Mouse (Mus musculus) mature B cell (primary cell): ENCODE data around the gene Dnmt3a.

Experiments
- in situ Hi-C: fragments of 300-500 bp; cut with MboI; formaldehyde crosslinking; loops from 2 replicates; pipeline ENCODE4 v1.14.3; 2019

Dnmt3a gene

GRCm38 (mm10) chr12:3787041-3787440, 18.8 kb upstream of the Dnmt3a start:
- in situ Hi-C loops, result no loop called here

DNA sequence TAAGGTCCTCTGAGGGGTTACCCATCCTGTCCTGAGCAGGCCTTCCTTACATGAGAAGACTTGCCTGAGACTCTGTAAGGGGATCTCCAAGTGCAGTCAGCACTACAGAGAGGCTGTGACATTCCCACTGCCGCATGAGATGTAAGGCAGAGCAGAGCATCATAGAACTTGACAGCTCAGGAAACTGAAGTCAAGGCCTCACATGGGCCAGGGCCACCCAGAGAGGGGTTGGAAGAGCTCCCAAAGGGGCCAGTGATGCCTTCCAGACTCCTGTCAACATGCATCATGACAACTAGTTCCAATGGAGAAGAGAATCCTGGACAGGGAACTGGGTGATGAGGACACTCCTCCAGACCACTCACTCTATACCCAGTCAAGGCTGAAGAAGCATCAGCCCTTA, 18.3 kb upstream of the Dnmt3a start:
- in situ Hi-C loops, result no loop called here

DNA sequence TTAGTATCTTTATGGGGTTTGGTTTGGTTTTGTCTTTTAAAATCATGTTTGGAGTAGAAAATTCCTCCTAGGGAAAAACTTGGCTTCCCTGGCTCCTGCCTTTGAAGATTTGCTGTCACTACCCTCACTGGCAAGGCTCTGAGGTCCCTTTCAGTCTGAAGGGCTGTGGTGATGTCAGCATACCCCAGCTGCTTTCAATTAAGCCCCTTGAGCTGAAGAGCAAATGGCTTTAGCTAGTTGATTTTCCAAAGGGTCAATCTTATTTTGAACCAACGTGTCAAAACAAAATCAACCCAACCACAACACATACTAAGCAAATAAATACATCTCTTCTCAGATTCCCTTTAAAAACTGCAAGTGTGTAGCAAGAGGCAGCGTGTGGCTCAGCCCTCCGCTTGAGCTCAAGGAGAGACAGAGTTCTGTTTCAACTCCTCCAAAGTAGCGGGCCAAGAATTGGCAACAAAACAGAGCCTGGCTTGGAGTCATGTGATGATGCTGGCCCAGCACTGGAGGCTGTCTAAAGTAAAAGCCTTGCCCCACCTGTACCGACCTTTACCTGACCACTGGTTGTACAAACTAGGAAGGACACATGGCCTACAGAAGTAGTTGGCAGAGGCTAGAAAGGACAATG, 17.3 kb upstream of the Dnmt3a start:
- in situ Hi-C loops, result no loop called here

DNA sequence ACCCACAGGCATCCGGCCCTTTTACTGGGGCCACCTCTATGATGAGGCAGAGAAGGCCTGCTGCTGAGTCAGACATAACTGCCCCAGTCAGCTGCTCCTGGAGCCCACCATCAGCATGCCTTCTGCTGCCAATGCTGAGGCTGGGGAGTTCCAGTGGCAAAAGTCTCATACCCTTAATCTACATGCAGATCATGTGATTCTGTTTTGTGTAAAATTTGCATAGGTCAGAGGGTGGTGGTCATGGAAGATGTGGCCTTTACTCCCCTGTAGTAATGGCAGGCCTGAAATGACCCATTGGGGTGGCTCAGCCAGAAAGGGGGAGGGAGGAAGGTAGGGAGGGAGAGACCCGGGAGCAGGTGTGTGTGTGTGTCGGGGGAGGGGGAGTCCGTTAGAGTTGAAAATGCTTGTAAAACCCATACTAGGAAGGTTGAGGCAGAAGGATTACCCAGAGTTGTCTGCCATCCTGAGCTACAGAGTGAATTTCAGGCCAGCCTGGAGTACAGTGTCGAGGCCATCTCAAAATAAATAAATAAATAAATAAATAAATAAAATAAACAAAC, 16.1 kb upstream of the Dnmt3a start:
- in situ Hi-C loops, result no loop called here

GRCm38 (mm10) chr12:3791257-3791656, 14.6 kb upstream of the Dnmt3a start:
- in situ Hi-C loops, result no loop called here

DNA sequence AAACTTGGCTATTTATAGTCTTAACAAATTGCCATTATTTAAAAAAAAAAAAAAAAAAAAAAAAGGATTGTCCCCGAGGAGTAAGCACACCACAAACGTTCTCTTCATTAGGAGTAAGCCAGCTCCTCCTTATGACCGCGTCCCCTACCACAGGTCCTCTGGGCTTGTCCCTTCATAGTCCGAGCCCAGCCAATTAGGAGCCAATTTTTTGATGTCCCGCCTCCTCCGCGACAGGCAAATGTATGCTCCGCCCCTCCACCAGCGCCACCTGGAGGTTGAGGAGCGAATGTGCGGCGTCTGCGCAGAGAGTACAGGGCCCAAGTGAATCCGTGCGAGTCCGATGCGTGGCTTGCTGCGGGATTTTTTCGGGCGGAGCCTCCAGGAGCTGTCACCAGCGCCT, 14.1 kb upstream of the Dnmt3a start:
- in situ Hi-C loops, result no loop called here

DNA sequence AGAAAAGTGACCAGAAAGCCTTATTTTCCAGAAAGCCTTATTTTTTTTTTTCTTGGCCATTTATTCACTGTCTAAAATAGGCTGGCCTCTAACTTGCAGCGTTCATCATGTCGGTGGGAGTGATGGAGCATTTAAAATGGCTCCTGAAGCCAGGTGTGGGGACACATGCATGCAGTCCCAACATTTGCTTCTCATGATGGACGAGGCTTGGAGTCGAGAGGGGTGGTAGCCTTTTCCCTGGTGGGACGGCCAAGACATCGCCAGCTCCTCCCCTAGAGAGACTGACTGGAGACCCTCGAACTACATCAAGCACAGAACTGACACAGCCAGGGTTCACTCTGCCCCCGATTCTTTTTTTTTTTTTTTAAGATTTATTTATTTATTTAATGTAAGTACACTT, 13.6 kb upstream of the Dnmt3a start:
- in situ Hi-C loops, result no loop called here

DNA sequence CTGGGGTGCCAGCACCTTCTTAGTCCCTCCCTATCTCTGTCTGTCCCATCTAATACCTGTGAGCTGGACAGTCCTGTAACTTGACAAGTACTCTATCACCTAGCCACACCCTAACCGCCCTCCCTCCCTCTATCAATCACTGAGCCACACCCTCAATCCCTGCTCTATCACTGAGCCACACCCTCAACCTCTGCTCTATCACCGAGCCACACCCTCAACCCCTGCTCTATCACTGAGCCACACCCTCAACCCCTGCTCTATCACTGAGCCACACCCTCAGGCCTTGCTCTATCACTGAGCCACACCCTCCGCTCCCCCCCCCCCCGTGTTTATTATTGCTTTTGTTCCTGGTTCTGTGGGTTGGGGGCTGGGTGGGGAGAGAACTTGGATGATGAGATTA, 10.2 kb upstream of the Dnmt3a start:
- in situ Hi-C loops, result no loop called here

DNA sequence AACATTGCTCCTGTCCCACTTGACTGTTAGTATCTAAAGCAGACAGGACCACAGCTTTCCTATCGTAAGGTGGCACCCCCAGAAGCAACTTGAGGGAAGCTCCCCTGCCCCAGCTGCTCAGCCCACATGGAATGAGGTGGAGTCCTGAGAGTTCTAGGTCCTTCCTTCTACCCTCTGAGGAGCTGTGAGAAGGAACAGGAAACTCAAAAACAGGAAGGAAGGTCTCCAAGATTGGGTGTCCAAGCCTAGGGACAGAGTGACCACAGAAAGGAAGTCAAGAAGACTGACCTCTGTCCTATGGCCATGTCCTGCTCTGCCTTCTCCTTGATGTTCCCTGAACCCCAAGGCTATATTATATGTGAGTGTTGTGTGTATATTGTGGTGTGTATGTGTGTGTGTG, 6.3 kb upstream of the Dnmt3a start:
- in situ Hi-C loops, result no loop called here

- in situ Hi-C loops, result no loop called here
Observed at GRCm38 (mm10) chr12:3806271-3806684, 471 bp downstream of the Dnmt3a start.

GRCm38 (mm10) chr12:3806703-3807547, 1.1 kb downstream of the Dnmt3a start:
- in situ Hi-C loops, result no loop called here

- in situ Hi-C loops, result no loop called here
Observed at GRCm38 (mm10) chr12:3807548-3808395, 2.0 kb downstream of the Dnmt3a start.

- in situ Hi-C loops, result no loop called here
Observed at GRCm38 (mm10) chr12:3808396-3808981, 2.7 kb downstream of the Dnmt3a start.

- in situ Hi-C loops, result no loop called here
Observed at GRCm38 (mm10) chr12:3809520-3810180, 3.8 kb downstream of the Dnmt3a start.

DNA sequence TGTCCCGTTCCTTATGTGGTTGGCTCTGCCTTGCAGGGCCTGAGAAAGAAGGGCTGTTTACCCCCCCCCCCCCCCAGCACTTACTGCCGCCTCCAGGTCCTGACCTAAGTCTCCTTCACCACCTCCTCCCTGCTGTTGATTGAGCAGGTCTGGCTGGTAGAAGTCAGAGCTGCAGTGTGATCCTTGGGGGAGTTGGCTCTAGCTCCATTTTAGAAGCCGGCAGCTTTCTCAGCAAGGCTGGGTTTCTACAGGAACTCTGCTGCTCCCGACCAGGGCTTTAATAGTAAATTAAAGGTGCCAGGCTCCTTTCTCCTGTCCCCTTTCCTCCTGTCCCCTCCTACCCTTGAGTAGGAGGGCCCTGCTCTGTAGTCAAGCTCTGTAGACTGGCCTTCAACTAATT, 4.6 kb downstream of the Dnmt3a start:
- in situ Hi-C loops, result no loop called here

DNA sequence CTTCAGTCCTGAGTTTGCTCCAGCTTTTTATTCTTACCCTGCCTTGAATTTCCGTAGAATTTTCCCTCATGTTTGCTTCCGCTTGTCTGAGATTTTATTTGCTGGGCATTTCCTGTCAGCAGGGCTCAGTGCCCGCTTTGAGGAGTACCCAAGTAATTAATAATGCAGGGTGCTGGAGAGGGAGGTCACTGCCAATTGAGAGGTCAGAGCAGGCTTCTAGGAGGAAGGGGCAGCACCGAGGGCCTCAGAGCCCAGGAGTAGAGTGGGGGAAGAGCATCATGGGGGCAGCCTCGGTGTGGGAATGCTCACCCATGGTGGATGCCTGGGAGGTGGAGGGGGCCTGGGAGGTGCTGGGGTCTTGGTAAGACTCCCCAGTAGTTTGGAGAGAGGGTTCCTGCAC, 5.8 kb downstream of the Dnmt3a start:
- in situ Hi-C loops, result no loop called here

- in situ Hi-C loops, result no loop called here
Observed at GRCm38 (mm10) chr12:3812251-3812650, 6.4 kb downstream of the Dnmt3a start.

DNA sequence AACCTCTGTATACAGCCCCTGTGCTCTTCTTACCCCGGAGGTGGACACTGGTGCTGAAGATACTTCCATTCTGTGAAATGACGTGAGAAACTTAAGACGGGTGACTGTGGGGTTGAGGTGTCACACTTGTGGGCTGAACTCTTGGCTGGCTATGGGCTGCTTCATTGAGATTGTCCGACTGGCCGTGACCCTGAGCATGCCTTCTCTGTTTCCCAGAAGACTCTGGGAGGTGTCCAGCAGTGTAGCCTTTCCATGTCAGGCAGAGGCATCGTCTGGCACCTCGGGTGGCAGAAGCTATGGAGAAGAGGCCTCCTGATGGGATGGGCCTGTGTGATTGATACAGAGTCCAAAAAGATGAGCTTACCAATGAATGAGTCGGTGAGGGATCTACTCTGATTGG, 7.3 kb downstream of the Dnmt3a start:
- in situ Hi-C loops, result no loop called here

DNA sequence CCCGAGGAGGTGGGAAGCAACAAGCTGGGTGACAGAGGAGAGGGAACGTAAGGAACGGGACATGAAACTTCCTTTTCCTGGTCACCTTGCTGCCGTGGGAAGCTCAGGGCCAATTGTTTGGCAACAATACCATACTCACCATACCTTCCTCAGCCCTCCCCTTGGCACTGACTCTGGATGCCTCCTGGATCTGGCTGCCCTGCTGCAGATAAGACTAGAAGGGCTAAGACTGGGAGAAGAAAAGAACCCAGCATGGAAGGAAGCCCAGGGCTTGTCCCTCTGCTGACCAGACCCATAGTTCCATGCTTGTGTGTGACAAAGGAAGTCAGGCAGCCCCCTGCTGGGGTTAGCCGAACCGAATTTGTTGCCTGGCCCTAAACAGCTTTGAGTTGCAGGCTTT, 9.6 kb downstream of the Dnmt3a start:
- in situ Hi-C loops, result no loop called here

DNA sequence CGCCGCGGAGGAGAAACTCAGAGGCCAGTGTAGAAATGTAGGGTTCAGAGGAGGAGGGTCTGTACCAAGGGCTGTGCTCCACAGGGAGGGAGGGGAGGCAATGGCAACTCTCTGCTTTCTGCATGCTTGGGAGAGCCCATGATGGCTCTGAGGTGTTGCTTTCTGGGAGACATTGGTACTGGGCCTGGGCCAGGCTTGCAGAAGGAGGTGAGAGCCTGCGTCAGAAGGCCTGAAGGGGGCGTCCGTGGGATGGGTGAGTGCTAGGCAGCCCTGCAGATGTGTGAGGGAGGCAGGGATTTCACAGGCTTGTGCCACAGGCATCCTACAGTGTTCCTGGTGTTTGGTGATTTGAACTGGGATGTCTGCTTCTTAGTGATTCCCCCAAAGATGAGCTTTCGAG, 11.2 kb downstream of the Dnmt3a start:
- in situ Hi-C loops, result no loop called here

- in situ Hi-C loops, result no loop called here
Observed at GRCm38 (mm10) chr12:3817566-3817965, 11.8 kb downstream of the Dnmt3a start.
